Mouse (Mus musculus) urinary bladder, postnatal 25 days (tissue): ENCODE data around the gene Rims1.

Experiments
- DNase-seq: peaks from one replicate; pipeline ENCODE4 v3.0.0; 2022; ENCODE audit warnings: low spot score

Rims1 gene

DNA sequence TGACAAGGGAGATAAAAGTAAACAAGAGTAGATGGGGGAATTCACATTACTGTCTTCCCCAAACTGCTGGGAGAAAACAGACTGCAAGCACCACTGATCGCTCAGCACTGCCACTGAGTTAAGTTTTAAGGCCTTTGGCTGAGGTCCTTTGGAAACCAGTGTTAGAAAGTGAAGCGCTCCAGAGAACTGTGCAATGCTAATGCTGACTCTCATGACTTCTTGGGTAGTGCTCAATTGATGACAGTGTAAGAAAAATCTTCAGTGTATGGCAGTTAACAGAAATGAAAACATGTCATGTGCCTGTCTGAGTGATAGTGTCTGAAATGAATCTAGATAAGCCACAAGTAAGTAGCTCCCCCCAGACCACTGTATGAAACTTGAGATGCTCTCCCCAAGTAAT, 111.3 kb downstream of the Rims1 start:
- no peak for DNase-seq

DNA sequence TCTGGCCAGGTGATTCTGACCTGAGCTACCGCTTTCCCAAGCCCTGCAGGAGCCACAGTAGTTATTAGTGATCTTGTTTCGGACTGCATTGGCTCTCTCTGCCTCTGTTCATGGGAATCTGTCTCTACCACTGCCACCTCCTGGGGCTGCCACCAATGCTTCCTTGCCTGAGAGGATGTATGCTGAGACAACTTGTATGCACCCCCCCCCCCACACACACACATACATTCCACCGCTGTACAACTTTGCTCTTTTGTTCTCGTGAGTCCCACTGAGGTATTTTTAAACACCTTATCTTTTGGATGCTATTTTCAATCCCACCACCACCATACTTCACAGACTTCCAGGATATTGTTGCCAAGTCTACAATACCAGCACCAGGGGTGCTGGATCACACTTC, 122.3 kb downstream of the Rims1 start:
- DNase-seq = no peak

DNA sequence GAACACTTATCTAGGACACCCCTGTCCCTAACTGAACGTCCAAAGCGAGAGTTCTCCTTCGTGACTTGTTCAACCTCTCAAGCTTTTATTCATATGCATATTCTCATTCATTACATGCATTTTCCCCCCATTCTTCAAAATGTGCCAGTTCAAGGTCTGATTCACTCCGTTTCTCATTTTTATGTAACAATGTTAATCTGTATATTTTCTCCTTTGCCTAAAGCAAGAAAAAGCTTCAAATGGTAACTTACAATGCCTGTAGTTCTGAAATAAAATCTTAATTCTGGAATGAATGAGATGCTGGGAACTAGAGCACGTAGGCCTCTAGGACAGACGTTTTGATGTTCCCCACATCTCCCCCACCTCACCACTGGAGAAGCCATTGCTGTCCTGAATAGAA, 141.6 kb downstream of the Rims1 start:
- DNase-seq = no peak

DNA sequence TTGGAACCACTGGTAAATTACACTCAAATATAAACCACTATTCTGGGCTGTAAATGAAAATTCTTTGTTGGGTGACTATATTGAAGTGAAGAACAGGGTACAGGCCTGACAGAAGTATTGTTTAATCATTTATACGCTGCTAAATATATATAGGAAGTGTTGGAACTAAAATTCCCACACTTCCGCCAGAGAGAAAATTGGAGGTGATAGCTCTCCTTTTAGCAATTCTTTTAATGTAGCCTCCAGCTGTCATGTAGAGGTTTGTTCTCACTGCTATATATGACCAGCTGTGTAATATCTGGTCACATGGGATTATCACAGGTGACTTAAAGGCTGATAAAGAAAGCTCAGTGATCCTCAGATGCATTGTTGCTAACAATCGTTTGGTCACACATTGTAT, 144.0 kb downstream of the Rims1 start:
- DNase-seq = no peak

DNA sequence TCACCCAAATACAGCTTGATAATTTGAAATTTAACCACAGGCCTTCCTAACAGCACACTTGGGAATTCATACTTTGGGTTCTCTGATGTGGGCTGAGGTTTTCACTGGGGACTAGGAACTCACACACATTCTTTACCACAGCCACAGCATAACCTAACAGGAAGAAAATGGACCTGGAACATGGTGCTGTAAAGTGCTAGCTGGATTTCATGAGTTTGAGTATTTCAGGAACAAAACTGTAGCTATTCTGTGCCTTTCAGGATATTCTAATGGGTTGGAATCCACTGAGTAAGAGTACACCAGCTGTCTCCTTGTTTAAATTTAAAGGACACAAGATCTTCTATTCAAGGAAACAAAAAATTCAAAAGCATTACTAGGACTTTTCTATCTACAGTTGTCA, 149.8 kb downstream of the Rims1 start:
- DNase-seq = no peak

DNA sequence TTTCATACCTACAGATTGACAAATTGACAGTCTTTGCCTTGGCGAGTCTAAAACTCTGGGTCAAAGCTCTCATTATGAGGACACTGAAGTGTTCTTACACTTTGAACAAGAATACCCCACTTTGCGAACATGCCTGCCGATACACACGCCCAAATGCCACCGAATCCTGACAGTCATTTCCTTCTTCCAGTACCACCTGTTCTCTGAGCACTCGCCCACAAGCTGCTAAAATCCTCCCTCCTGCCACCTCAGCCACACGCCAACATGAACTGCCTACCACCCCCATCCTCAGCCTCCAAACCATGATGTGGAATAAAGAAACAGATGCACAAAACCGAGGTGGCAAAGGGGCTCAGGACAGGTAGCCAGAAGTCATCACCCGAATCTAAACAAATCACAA, 150.9 kb downstream of the Rims1 start:
- no peak for DNase-seq

DNA sequence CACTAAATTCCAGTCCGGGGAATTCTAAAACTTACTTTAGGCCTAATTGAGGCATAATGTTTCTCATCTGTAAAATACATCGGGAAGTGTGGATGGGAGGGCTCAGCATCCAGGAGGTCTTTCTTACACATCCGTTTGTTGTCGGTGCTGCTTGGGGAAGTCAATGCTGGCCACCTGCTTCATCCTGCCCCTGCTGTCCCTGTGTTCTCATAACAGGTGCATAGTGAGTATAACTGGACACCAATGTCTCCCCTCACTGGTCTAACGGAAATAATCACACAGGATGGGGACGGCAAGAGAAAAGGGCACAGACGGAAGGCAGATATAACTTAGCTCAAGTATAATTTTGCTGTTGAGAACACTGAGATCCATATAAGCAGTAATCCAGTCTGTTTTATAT, 155.2 kb downstream of the Rims1 start:
- no peak for DNase-seq

DNA sequence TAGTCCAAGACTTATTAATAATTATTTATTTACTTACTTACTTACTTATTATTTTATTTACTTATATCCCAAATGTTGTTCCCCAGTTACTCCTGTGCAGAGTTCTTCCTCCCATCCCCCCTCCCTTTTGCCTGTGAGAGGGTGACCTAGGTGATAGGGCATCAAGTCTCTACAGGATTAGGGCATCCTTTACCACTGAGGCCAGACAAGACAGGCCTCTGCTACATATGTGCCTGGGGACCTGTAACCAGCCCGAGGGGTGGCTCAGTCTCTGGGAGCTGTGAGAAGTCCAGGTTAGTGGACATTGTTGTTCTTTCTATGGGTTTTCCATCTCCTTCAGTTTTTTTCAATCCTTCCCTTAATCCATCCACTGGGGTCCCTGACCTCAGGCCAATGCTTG, 156.4 kb downstream of the Rims1 start:
- DNase-seq = no peak

DNA sequence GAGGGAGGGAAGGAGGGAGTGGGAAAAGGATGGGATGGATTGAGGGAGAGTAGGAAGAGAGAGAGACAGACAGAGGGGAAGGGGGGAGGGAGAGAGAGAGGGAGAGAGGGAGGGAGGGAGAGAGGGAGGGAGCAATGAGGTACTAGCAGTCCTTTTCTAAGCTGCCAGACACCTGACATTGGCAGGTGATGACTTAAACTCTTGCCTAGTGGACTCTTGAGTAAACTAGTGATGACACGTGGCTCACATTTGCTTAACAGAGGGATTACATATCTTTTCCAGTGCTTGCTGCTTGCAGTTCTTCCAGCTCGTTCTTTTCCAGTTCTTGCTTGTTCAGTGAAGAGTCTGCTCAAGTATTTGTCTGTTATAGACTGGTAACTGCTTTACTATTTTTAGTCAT, 160.5 kb downstream of the Rims1 start:
- DNase-seq = no peak

DNA sequence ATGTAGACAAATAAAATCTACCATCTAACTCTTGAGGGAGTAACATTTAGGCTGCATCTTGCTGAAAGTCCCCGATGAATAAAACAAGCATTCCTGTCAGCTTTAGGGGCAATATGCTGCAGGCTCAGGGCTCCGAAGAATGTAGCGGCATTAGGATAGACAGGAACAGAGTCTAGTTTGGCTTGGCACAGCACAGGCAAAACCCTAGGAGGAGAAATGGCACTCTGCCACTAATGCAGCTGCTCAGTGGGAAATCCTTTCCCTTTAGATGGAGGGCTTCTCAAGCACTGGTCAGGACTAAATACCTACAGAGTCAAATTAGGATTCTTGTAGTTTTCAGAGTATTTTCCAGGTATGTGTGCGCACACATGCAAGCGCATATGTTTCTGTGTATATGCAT, 165.2 kb downstream of the Rims1 start:
- DNase-seq = no peak

DNA sequence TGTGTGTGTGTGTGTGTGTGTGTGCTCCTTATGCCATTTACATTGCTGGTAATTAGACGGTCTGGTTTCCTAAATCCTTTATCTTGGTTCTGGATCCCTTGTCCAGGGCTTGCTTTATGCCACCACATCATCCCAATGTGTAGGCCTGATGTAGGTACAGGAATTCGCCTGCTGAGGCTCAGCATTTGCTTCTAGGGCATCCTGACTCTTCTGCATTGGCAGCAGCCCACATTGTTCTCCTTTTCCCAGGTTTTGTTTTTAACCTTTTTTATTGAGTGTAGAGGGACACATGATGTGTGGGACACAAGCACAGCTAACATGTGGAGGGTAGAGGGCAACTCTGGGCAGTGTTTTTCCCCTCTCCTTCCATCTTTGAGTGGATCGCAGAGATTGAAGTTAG, 166.1 kb downstream of the Rims1 start:
- DNase-seq = no peak

DNA sequence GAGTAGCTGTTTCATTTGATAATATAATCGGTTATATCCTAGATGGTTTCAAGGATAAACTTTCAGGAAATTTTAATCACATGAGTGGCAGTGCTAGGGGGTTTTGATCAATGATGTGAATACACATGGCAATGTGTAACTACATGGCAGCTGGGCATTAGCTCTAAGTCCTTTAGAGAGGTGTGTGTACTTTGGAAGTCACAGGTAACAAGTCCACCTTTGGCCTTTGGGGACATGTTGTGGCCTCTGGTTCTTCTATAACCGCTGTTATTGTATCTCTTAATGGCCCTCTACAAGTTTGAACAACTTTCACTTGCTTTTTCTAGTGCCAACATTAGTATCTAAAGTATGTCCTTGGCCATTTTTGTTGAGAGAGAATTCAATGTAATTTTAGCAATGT, 171.9 kb downstream of the Rims1 start:
- no peak for DNase-seq

DNA sequence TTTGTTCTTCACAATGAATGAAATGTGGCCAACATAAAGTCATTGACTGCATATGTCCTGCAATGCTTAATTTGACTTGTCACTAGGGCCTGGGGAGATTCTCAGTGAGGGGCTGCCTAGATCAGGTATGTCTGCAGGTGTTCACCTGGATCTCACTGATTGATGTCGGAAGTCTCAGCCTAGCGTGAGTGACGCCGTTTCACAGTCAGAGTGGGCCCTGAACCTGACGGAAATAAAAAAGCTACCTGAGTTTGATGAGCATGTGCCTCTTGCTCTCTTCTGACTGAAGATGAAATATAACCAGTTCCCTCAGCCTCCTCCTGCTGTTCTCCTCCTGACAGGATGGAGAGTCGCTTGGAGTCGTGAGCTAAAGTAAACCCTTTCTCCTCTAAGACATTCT, 173.2 kb downstream of the Rims1 start:
- no peak for DNase-seq

DNA sequence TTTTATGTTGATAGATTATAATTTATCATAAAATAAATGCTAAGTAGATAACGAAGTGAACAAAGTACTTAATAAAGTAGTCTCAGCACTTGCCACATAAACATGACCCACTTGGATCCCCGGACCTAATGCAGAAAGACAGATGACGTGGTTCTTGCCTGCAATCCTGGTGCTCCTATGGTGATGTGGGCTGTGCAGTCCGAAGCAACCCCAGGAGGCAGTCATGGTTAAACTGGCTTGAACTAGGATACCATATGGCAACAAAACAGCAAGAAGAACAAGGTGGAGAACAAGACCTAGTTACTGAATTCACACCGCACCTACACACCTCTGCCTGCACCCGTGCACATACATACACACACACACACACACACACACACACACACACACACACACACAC, 173.8 kb downstream of the Rims1 start:
- DNase-seq = no peak

DNA sequence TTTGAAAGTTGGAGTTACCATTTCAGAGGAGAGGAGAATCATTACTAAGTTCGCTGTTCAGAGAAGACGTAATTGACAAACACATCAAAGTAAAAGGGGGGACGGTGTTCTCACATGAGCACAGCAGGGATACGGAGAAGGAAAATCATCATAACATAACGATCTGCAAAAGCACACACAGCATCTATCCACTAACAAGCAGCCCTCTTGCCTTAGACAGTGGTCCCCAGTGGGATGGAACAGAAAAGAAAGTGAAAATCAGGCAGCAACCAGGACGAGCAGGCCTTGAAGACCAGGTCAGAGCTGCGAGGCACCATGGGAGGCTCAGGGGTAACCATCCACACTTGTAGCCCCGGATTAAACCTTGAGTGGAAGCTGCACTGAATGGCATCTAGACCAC, 176.8 kb downstream of the Rims1 start:
- no peak for DNase-seq

DNA sequence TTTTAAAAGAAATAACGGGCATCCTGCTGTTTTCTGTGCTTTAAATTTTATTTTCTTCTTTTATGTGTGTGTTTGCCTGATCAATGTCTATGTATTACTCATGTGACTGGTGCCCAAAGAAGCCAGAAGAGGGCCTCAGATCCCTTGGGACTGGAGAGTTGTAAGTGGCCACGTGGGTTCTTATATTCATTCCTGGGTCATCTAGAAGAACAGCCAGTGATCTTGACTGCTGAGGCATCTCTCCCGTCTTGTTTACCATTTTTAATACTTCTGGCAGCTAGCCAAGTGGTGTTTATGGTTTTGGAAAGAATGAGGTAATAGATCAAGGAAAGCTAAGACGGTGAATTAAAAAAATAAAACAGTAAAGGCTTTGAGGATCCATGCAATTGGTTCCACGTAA, 178.8 kb downstream of the Rims1 start:
- no peak for DNase-seq

DNA sequence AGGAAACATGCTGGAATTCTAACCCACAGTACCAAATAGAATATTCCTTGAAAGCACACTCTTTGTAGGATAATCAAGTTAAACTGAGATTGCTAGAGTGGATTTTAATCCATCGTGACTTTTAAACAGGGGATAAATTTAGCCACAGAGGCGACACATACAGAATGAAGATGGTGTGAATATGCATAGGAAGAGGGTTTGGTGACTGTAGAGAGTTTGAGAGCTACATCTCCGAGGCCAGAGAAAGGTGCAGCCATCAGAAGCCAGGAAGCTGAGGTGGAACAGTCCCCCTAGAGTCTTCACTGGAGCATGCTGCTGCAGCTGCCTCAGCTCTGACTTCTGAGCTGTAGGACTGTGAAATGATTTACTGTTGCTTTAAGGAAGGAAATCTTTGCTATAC, 179.5 kb downstream of the Rims1 start:
- DNase-seq = no peak

DNA sequence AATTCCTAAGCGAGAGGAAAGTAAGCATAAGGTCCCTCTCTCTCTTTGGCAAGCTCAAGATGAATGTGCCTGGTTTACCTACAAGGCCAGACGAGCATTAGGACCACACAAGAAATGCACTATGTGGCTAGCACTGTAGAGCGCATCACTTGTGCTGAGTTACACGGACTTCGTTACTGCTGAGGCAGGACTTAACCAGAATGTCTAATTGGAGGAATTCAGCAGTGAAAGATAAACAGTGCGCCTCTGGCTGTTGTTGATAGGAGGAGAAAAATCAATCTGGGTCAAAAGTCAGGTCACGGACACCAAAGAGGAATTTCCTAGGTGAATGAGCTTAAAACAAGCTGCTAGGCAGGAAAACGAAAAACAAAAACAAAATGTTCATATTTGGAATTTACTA, 185.0 kb downstream of the Rims1 start:
- no peak for DNase-seq

DNA sequence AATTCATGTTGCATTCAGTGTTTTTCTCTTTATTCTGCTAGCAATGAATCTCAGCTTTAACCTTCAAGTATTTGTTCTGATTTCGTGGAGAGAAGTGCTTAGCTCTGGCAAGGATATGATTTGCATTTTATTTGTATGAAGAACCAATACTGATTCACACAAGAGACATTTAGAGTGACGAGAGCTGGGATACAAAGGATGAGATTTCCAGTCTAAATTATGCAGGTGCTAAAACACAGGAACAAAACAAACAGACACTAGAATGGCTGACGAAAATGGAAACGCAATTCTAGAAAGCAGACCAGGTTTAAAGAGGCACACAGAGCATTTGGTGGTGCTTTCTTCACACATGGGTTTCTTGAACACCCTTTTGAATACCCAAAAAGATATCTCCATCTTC, 190.2 kb downstream of the Rims1 start:
- DNase-seq = no peak

DNA sequence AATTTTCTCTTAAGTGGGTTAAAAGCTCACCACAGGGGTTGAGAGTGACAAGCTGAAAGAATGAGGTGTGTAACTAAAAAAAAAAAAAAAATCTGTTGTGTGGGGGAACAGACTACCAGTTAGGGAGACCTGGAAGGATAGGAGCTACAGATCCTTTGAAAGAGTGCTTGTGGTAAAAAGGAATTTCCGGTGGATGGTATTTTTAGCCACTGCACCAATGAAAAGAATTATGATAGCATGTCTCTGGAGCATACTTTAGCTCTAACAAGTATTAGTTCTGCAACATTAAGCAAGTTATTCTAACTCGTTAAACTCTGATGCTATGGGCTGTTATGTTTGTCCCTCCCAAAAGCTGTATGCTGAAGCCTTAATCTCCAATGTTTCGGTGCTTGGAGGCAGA, 192.2 kb downstream of the Rims1 start:
- DNase-seq = no peak

DNA sequence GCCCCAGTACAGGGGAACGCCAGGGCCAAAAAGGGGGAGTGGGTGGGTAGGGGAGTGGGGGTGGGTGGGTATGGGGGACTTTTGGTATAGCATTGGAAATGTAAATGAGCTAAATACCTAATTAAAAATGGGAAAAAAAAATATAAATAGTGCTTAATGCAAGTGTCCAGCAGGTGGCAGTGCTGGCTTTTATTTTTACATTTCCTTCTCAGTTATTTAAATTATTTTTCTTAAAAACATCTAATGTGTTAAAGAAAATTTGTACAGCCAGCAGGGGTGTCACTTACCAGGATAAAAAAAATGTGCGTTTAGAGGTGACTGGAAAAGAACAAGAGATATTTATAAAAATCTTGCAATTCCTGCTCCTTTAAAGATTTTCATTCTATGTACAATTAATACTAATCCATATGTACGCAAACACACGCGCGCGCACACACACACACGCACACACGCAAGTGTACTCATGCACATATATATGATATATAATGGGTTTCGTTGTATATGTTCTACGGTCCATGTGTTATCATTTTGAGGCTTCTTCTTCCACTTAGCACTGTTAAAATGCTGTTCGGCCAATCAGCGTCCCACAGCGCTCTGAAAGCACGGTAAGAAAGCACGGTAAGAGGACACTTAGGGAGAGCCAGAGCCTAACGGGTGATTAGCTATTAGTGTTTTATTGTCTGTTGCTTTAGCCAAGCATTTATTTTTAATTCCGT, 201.3 kb downstream of the Rims1 start:
- DNase-seq = peak; percentile 9

DNA sequence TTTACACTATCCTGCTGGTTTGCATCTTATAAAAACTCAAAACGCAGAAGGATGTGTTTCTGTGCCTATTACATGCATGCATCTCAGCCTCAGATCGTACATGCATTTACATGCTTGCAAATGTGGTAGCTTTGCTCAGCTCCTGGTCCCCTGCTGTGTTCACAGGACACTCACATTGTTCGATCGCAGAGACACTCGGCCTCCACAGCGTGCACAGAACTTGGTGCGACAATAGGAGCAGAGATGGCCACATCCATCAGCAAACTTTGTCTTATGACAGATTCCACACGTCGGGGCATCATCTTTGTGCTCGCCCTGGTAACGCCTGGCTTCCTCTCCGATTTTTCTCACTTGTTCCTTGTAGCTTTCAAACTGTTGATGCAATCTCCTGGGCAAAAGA, 209.6 kb downstream of the Rims1 start:
- no peak for DNase-seq

DNA sequence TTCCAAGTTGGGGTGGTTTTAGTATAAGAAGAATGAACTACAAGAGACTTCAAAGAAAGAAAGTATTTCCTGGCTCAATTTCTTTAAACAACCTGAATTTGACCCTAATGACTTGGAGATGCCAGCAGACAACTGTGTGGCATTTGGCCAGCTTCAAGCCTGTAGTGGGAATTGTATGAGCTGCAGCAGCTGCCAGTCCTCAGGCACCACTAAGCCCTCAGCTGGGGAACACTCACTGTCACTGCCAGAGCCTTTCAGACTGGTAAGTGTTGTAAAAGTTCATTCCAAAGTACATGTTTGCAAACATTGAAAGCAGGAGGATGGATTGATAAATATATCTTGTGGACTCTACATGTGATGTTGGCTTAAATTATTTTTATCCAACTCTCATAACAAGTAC, 211.0 kb downstream of the Rims1 start:
- no peak for DNase-seq

DNA sequence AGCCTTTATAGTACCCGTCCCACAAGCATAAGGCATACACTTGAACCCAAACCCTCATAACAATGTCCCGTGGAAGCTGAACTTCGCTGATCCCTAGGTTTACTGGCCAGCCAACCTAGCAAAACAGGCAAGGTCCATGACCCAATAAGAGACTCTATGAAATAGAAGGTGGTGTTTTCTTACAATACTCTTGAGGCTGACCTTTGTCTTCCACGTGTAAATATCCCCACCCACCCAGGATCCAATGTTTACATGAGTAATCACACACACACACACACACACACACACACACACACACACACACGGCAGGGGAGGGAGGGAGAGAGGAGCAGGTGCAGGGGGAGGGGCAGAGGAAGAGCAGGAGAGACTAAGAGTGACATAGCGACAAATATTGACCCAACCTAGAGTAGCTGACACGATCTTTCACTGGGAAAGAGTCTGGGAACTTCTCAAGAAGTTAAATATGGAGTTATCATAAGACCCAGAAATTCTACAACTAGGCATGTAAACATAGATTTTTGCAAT, 217.9 kb downstream of the Rims1 start:
- no peak for DNase-seq

DNA sequence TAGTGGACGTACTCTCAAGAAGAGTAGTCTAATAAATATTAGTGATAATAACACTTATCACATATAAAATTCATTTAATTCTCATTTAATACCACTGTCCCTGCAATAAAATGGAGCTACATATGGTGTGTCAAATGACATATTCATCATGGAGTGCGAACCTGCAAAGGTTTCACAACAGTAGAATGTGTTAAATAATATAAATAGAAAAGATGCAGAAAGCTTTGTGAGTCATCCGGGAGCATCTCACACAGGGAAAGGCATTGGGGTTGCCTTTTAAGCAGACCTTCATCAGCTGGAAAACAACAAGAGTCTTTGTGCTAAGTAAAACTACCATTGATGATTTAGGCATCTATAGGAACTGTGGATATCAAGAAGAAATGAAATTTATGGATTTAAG, 220.2 kb downstream of the Rims1 start:
- DNase-seq = no peak
